Mouse (Mus musculus) kidney, adult 11 months (tissue): ENCODE measurements around the gene Cpb1.

Source experiments
- DNase-seq: peaks from one replicate; pipeline ENCODE4 v3.0.0; 2022

Gene Cpb1

GRCm38 (mm10) chr3:20275633-20276032 is at the start of gene Cpb1:
Gene Cpb1 (minus strand): TSS chr3:20275733.
- no peak for DNase-seq

- no peak for DNase-seq
Observed at GRCm38 (mm10) chr3:20317233-20317632, 41.7 kb upstream of the Cpb1 start.

- DNase-seq = no peak
Observed at GRCm38 (mm10) chr3:20309142-20309541, 33.6 kb upstream of the Cpb1 start.

GRCm38 (mm10) chr3:20307256-20307655 is 31.7 kb upstream of the Cpb1 start:
- DNase-seq = no peak

GRCm38 (mm10) chr3:20304758-20305352 is 29.3 kb upstream of the Cpb1 start:
- no peak for DNase-seq

- no peak for DNase-seq
Observed at GRCm38 (mm10) chr3:20295546-20295945, 20.0 kb upstream of the Cpb1 start.

GRCm38 (mm10) chr3:20294542-20295348 is 19.2 kb upstream of the Cpb1 start:
- no peak for DNase-seq

- no peak for DNase-seq
Observed at GRCm38 (mm10) chr3:20291370-20291769, 15.8 kb upstream of the Cpb1 start.

GRCm38 (mm10) chr3:20288761-20289160 is 13.2 kb upstream of the Cpb1 start:
- DNase-seq = no peak

GRCm38 (mm10) chr3:20281796-20282195 is 6.3 kb upstream of the Cpb1 start:
- DNase-seq = no peak

GRCm38 (mm10) chr3:20254566-20255479 is 20.7 kb downstream of the Cpb1 start:
- no peak for DNase-seq

GRCm38 (mm10) chr3:20243913-20244312 is 31.6 kb downstream of the Cpb1 start:
- DNase-seq = no peak

- no peak for DNase-seq
Observed at GRCm38 (mm10) chr3:20242050-20242449, 33.5 kb downstream of the Cpb1 start, which contains the start of gene Cpa3. Gene Cpa3 (minus strand): TSS chr3:20242181.

GRCm38 (mm10) chr3:20239741-20240140 is 35.8 kb downstream of the Cpb1 start:
- DNase-seq = no peak

- DNase-seq = no peak
Observed at GRCm38 (mm10) chr3:20236965-20237364, 38.6 kb downstream of the Cpb1 start.

GRCm38 (mm10) chr3:20229027-20229426 is 46.5 kb downstream of the Cpb1 start:
- no peak for DNase-seq

GRCm38 (mm10) chr3:20225429-20225828 is 50.1 kb downstream of the Cpb1 start:
- DNase-seq = no peak

- DNase-seq = no peak
Observed at GRCm38 (mm10) chr3:20222926-20223698, 52.4 kb downstream of the Cpb1 start.

GRCm38 (mm10) chr3:20222136-20222535 is 53.4 kb downstream of the Cpb1 start:
- no peak for DNase-seq

GRCm38 (mm10) chr3:20198869-20199268 is 76.7 kb downstream of the Cpb1 start:
- no peak for DNase-seq
